In genomic region chrX:88109733-88110132, GRCm38 (mm10) we compare ENCODE assay signal across 19 mouse cellular contexts. TPM values are rescaled to one million over a fixed set of nuclear protein-coding genes. Genes with fewer than 3 reads are reported as not detected.
"Had no signal": no experiment of that assay in that cellular context is flagged by ENCODE, and none has a peak within 500 bp of the region (broad histone marks: within the 10 kb centered on the region; RNA-seq: fewer than 3 reads in every experiment).

No protein-coding gene starts in this region.

- H3K27me3 ChIP-seq: kidney, embryonic 15.5 days; limb, embryonic 13.5 days; liver, embryonic 15.5 days; neural tube, embryonic 12.5 days had no signal

- H3K4me3 ChIP-seq: kidney, embryonic 15.5 days; limb, embryonic 13.5 days; liver, embryonic 15.5 days; neural tube, embryonic 12.5 days had no signal

- ATAC-seq: lung, postnatal 0 days had no signal

- H3K36me3 ChIP-seq: kidney, embryonic 15.5 days; limb, embryonic 13.5 days; liver, embryonic 15.5 days; neural tube, embryonic 12.5 days had no signal

- DNase-seq: kidney, postnatal 14 days; layer of hippocampus, adult 9-11 months; layer of hippocampus, postnatal 36 days; lung, adult 2 months; lung, postnatal 36 days; midbrain, embryonic 14.5 days; right cerebral cortex, postnatal 14 days; thymus, postnatal 36 days had no signal

- H3K4me1 ChIP-seq: kidney, embryonic 15.5 days; limb, embryonic 13.5 days; liver, embryonic 15.5 days; neural tube, embryonic 12.5 days had no signal

- H3K9me3 ChIP-seq: kidney, embryonic 15.5 days; limb, embryonic 13.5 days; liver, embryonic 15.5 days; neural tube, embryonic 12.5 days had no signal

- H3K4me2 ChIP-seq: kidney, embryonic 15.5 days; limb, embryonic 13.5 days; liver, embryonic 11.5 days; liver, embryonic 15.5 days; neural tube, embryonic 12.5 days had no signal

- H3K9ac ChIP-seq: kidney, embryonic 15.5 days; limb, embryonic 13.5 days; liver, embryonic 15.5 days; neural tube, embryonic 12.5 days had no signal

- H3K27ac ChIP-seq: kidney, embryonic 15.5 days; limb, embryonic 13.5 days; liver, embryonic 15.5 days; neural tube, embryonic 12.5 days had no signal

RNA-seq across cellular contexts. Expression of gene Il1rapl1, which starts 5.7 kb away (rescaled TPM):
- total RNA-seq: megakaryocyte progenitor cell, adult 5-6 weeks; monocyte, adult 5-6 weeks had no signal
- polyA plus RNA-seq: large intestine, adult 2 months; liver, embryonic 15.5 days; lung, adult 2 months; lung, postnatal 0 days; spleen, adult 2 months; thymus, postnatal 0 days had no signal
